Mouse (Mus musculus): ENCODE measurements around the gene C2cd4d. TPM values are rescaled to one million over a fixed set of nuclear protein-coding genes. Genes with fewer than 3 reads are reported as not detected.

Gene C2cd4d
- 0.22 and 0.54 TPM in 2 replicates for polyA plus RNA-seq (2015; fragmentation: Nextera tagmentation; extraction: Ambion mirVana)

GRCm38 (mm10) chr3:94362138-94362537 is at the start of gene C2cd4d:
Gene C2cd4d (plus strand): TSS chr3:94362438.
- H3K4me2 ChIP-seq (ENCODE audit: low read depth, low read length): peak within 1 kb of the TSS; percentile 97
- H3K27me3 ChIP-seq (ENCODE audit: control insufficient read depth, insufficient read depth, low read length): peaks cover 40% of the 10 kb centered on the region
- H3K27ac ChIP-seq (ENCODE audit: low read length): no peak within 1 kb of the TSS
- no peak for ATAC-seq (replicated peaks; ENCODE audit: extremely low read depth, insufficient read depth, low FRiP score)
- H3K4me1 ChIP-seq (ENCODE audit: control insufficient read depth, insufficient read depth, low read length): peaks cover 3% of the 10 kb centered on the region; the same call in 1 of the 2 replicates
- WGBS: 62% methylated on average over 7 of the region's 7 CpGs
- no peaks in the 10 kb centered on the region for H3K36me3 ChIP-seq (ENCODE audit: control insufficient read depth, insufficient read depth)
- H3K4me3 ChIP-seq (ENCODE audit: low read length): peak within 1 kb of the TSS; percentile 52
- H3K9ac ChIP-seq (ENCODE audit: low read length): peak within 1 kb of the TSS; percentile 79
- H3K9me3 ChIP-seq (replicated peaks; ENCODE audit: control insufficient read depth, low read length): 0 out of 2 replicates have a peak, but pooled peaks cover 3% of the 10 kb centered on the region

GRCm38 (mm10) chr3:94328681-94329080 is 33.6 kb upstream of the C2cd4d start:
- Histone ChIP-seq H3K4me1 (ENCODE audit: control insufficient read depth, insufficient read depth, low read length) (no peaks in the 10 kb centered on the region), H3K9me3 (replicated peaks; ENCODE audit: control insufficient read depth, low read length) (no peaks in the 10 kb centered on the region), H3K27ac (ENCODE audit: low read length) (no peak overlapping the region), H3K27me3 (ENCODE audit: control insufficient read depth, insufficient read depth, low read length) (no peaks in the 10 kb centered on the region), H3K9ac (ENCODE audit: low read length) (no peak overlapping the region), H3K4me3 (ENCODE audit: low read length) (no peak overlapping the region), H3K36me3 (ENCODE audit: control insufficient read depth, insufficient read depth) (peaks cover 12% of the 10 kb centered on the region), H3K4me2 (ENCODE audit: low read depth, low read length) (no peak overlapping the region)
- ATAC-seq (replicated peaks; ENCODE audit: extremely low read depth, insufficient read depth, low FRiP score): no peak
- 61% methylated on average over 3 of the region's 3 CpGs for WGBS

GRCm38 (mm10) chr3:94334442-94334841 is 27.8 kb upstream of the C2cd4d start:
- Histone ChIP-seq H3K27me3 (ENCODE audit: control insufficient read depth, insufficient read depth, low read length) (no peaks in the 10 kb centered on the region), H3K4me2 (ENCODE audit: low read depth, low read length) (no peak overlapping the region), H3K4me1 (ENCODE audit: control insufficient read depth, insufficient read depth, low read length) (no peaks in the 10 kb centered on the region), H3K4me3 (ENCODE audit: low read length) (no peak overlapping the region), H3K9ac (ENCODE audit: low read length) (no peak overlapping the region), H3K36me3 (ENCODE audit: control insufficient read depth, insufficient read depth) (peaks cover 5% of the 10 kb centered on the region), H3K9me3 (replicated peaks; ENCODE audit: control insufficient read depth, low read length) (no peaks in the 10 kb centered on the region), H3K27ac (ENCODE audit: low read length) (no peak overlapping the region)
- no peak for ATAC-seq (replicated peaks; ENCODE audit: extremely low read depth, insufficient read depth, low FRiP score)
- 82% methylated on average over 4 of the region's 4 CpGs for WGBS

GRCm38 (mm10) chr3:94338522-94338921 is 23.7 kb upstream of the C2cd4d start:
- 75% methylated on average over 3 of the region's 3 CpGs for WGBS
- Histone ChIP-seq H3K4me3 (ENCODE audit: low read length) (no peak overlapping the region), H3K27me3 (ENCODE audit: control insufficient read depth, insufficient read depth, low read length) (no peaks in the 10 kb centered on the region), H3K4me2 (ENCODE audit: low read depth, low read length) (no peak overlapping the region), H3K9me3 (replicated peaks; ENCODE audit: control insufficient read depth, low read length) (no peaks in the 10 kb centered on the region), H3K4me1 (ENCODE audit: control insufficient read depth, insufficient read depth, low read length) (no peaks in the 10 kb centered on the region), H3K27ac (ENCODE audit: low read length) (no peak overlapping the region), H3K36me3 (ENCODE audit: control insufficient read depth, insufficient read depth) (no peaks in the 10 kb centered on the region), H3K9ac (ENCODE audit: low read length) (no peak overlapping the region)
- ATAC-seq (replicated peaks; ENCODE audit: extremely low read depth, insufficient read depth, low FRiP score): no peak

- Histone ChIP-seq H3K4me1 (ENCODE audit: control insufficient read depth, insufficient read depth, low read length) (no peaks in the 10 kb centered on the region), H3K9ac (ENCODE audit: low read length) (no peak within 1 kb of the TSS), H3K4me2 (ENCODE audit: low read depth, low read length) (no peak within 1 kb of the TSS), H3K27me3 (ENCODE audit: control insufficient read depth, insufficient read depth, low read length) (no peaks in the 10 kb centered on the region), H3K27ac (ENCODE audit: low read length) (no peak within 1 kb of the TSS), H3K9me3 (replicated peaks; ENCODE audit: control insufficient read depth, low read length) (no peaks in the 10 kb centered on the region), H3K36me3 (ENCODE audit: control insufficient read depth, insufficient read depth) (no peaks in the 10 kb centered on the region), H3K4me3 (ENCODE audit: low read length) (no peak within 1 kb of the TSS)
- WGBS: 23% methylated on average over 3 of the region's 3 CpGs
- ATAC-seq (replicated peaks; ENCODE audit: extremely low read depth, insufficient read depth, low FRiP score): no peak
These were observed 20.2 kb upstream of the C2cd4d start, which contains the start of gene Them5 for GRCm38 (mm10) chr3:94341959-94342422. Gene Them5 (plus strand): TSS chr3:94342099.

GRCm38 (mm10) chr3:94342552-94342951 is 19.7 kb upstream of the C2cd4d start:
- Histone ChIP-seq H3K27me3 (ENCODE audit: control insufficient read depth, insufficient read depth, low read length) (no peaks in the 10 kb centered on the region), H3K9ac (ENCODE audit: low read length) (no peak overlapping the region), H3K27ac (ENCODE audit: low read length) (no peak overlapping the region), H3K4me3 (ENCODE audit: low read length) (no peak overlapping the region), H3K9me3 (replicated peaks; ENCODE audit: control insufficient read depth, low read length) (no peaks in the 10 kb centered on the region), H3K4me1 (ENCODE audit: control insufficient read depth, insufficient read depth, low read length) (no peaks in the 10 kb centered on the region), H3K36me3 (ENCODE audit: control insufficient read depth, insufficient read depth) (no peaks in the 10 kb centered on the region), H3K4me2 (ENCODE audit: low read depth, low read length) (no peak overlapping the region)
- no peak for ATAC-seq (replicated peaks; ENCODE audit: extremely low read depth, insufficient read depth, low FRiP score)
- 38% methylated on average over 1 of the region's 1 CpGs for WGBS

- ATAC-seq (replicated peaks; ENCODE audit: extremely low read depth, insufficient read depth, low FRiP score): no peak
- 89% methylated on average over 2 of the region's 2 CpGs for WGBS
- no peaks in the 10 kb centered on the region for H3K9me3 ChIP-seq (replicated peaks; ENCODE audit: control insufficient read depth, low read length)
- H3K4me3 ChIP-seq (ENCODE audit: low read length): no peak overlapping the region
- H3K4me2 ChIP-seq (ENCODE audit: low read depth, low read length): no peak overlapping the region
- no peaks in the 10 kb centered on the region for H3K36me3 ChIP-seq (ENCODE audit: control insufficient read depth, insufficient read depth)
- H3K4me1 ChIP-seq (ENCODE audit: control insufficient read depth, insufficient read depth, low read length): no peaks in the 10 kb centered on the region
- no peak overlapping the region for H3K9ac ChIP-seq (ENCODE audit: low read length)
- H3K27me3 ChIP-seq (ENCODE audit: control insufficient read depth, insufficient read depth, low read length): no peaks in the 10 kb centered on the region
- no peak overlapping the region for H3K27ac ChIP-seq (ENCODE audit: low read length)
These were observed 18.1 kb upstream of the C2cd4d start for GRCm38 (mm10) chr3:94344182-94344581.

GRCm38 (mm10) chr3:94344897-94345296 is 17.3 kb upstream of the C2cd4d start:
- Histone ChIP-seq H3K4me2 (ENCODE audit: low read depth, low read length) (no peak overlapping the region), H3K4me1 (ENCODE audit: control insufficient read depth, insufficient read depth, low read length) (no peaks in the 10 kb centered on the region), H3K27me3 (ENCODE audit: control insufficient read depth, insufficient read depth, low read length) (no peaks in the 10 kb centered on the region), H3K9ac (ENCODE audit: low read length) (no peak overlapping the region), H3K27ac (ENCODE audit: low read length) (no peak overlapping the region), H3K4me3 (ENCODE audit: low read length) (no peak overlapping the region), H3K9me3 (replicated peaks; ENCODE audit: control insufficient read depth, low read length) (no peaks in the 10 kb centered on the region), H3K36me3 (ENCODE audit: control insufficient read depth, insufficient read depth) (no peaks in the 10 kb centered on the region)
- 67% methylated on average over 3 of the region's 3 CpGs for WGBS
- ATAC-seq (replicated peaks; ENCODE audit: extremely low read depth, insufficient read depth, low FRiP score): no peak

- Histone ChIP-seq H3K9me3 (replicated peaks; ENCODE audit: control insufficient read depth, low read length) (no peaks in the 10 kb centered on the region), H3K9ac (ENCODE audit: low read length) (no peak overlapping the region), H3K4me2 (ENCODE audit: low read depth, low read length) (no peak overlapping the region), H3K27me3 (ENCODE audit: control insufficient read depth, insufficient read depth, low read length) (no peaks in the 10 kb centered on the region), H3K36me3 (ENCODE audit: control insufficient read depth, insufficient read depth) (no peaks in the 10 kb centered on the region), H3K27ac (ENCODE audit: low read length) (no peak overlapping the region), H3K4me3 (ENCODE audit: low read length) (no peak overlapping the region), H3K4me1 (ENCODE audit: control insufficient read depth, insufficient read depth, low read length) (no peaks in the 10 kb centered on the region)
- WGBS: 70% methylated on average over 2 of the region's 2 CpGs
- ATAC-seq (replicated peaks; ENCODE audit: extremely low read depth, insufficient read depth, low FRiP score): no peak
These were observed 14.1 kb upstream of the C2cd4d start for GRCm38 (mm10) chr3:94348146-94348545.
